Mouse (Mus musculus) limb, embryonic 11.5 days (tissue): ENCODE measurements around the gene Ccdc107. TPM values are rescaled to one million over a fixed set of nuclear protein-coding genes. Genes with fewer than 3 reads are reported as not detected.
A peak's percentile ranks its signal among the peaks of the same experiment; 100 is the strongest.

Experiments
- ATAC-seq: fragments of 200-750 bp; cut with Nextera tagmentation; 2 replicates; pipeline ENCODE4 v1.8.0; 2017; ENCODE audit warnings: low read depth; ENCODE audit not compliant: insufficient number of reproducible peaks, low FRiP score, low TSS enrichment
- DNase-seq: peaks from one replicate; pipeline ENCODE4 v3.0.0-alpha.2; 2015; ENCODE audit warnings: low spot score
- H3K27ac ChIP-seq: fragments of 300-500 bp; sonication (generic); replicated peaks from 2 replicates; pipeline ENCODE4 v1.5.1; 2014; ENCODE audit warnings: low read depth, mild to moderate bottlenecking, low read length
- H3K27me3 ChIP-seq: fragments of 300-500 bp; sonication (generic); 2 replicates; pipeline ENCODE4 v1.6.1; 2014; ENCODE audit warnings: mild to moderate bottlenecking, low read length, mixed read lengths; ENCODE audit not compliant: control insufficient read depth, insufficient read depth
- H3K36me3 ChIP-seq: fragments of 300-500 bp; sonication (generic); 2 replicates; pipeline ENCODE4 v1.6.1; 2014; ENCODE audit warnings: mild to moderate bottlenecking, low read length, moderate library complexity, mixed read lengths; ENCODE audit not compliant: control insufficient read depth, insufficient read depth
- H3K4me1 ChIP-seq: fragments of 300-500 bp; sonication (generic); 2 replicates; pipeline ENCODE4 v1.6.1; 2014; ENCODE audit warnings: low read length, mixed read lengths; ENCODE audit not compliant: control insufficient read depth, insufficient read depth
- H3K4me2 ChIP-seq: fragments of 300-500 bp; sonication (generic); 2 replicates; pipeline ENCODE4 v1.6.1; 2014; ENCODE audit warnings: low read depth, mild to moderate bottlenecking, moderate library complexity; ENCODE audit not compliant: severe bottlenecking
- H3K4me3 ChIP-seq: fragments of 300-500 bp; sonication (generic); 2 replicates; pipeline ENCODE4 v1.5.1; 2014; ENCODE audit warnings: low read depth, low read length
- H3K9ac ChIP-seq: fragments of 300-500 bp; sonication (generic); 2 replicates; pipeline ENCODE4 v1.6.1; 2014; ENCODE audit warnings: mild to moderate bottlenecking, low read length
- H3K9me3 ChIP-seq: fragments of 300-500 bp; sonication (generic); 2 replicates; pipeline ENCODE4 v1.6.1; 2016; ENCODE audit warnings: low read length; ENCODE audit not compliant: control insufficient read depth
- WGBS: fragments of 180-500 bp; shearing (Covaris S2); extraction: QIAGEN DNeasy Blood & Tissue Kit; methylation state at CpG from one replicate; pipeline ENCODE4 v1.1.7; 2014; 5-methylcytosine and 5-hydroxymethylcytosine counted together
- polyA plus RNA-seq: library from polyadenylated mRNA; unstranded; fragments of >200 nt; fragmentation: Nextera tagmentation; extraction: Ambion mirVana; gene quantifications from 2 replicates; pipeline ENCODE4 v1.2.1, GENCODE M21; 2014

Ccdc107 gene
- polyA plus RNA-seq, 1 experiment from 2014 or later: 58.9 TPM

DNA sequence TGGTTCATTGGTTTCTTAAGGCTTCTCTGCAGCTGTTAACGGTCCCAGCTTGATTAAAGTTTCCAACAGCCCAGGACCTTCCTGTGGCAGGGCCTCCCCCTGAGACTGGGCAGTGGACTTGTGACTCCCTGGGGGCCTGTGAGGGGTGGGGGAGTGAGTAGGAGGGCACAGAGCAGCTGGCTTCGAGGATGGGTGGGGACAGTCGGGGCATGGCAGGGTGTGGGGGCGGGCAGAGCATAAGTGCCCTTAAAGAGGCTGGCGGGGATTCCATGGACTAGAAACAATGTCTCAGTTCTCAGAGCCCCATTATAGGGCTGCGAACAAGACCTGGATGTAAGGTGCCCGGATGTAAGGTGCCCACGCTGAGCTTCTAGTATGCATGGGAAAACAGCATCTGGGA lies 35.6 kb upstream of the Ccdc107 start:
- peaks cover 30% of the 10 kb centered on the region for H3K27me3 ChIP-seq
- no peak overlapping the region for H3K4me3 ChIP-seq
- no peaks in the 10 kb centered on the region for H3K9me3 ChIP-seq
- no peak overlapping the region for H3K4me2 ChIP-seq
- DNase-seq: no peak
- H3K9ac ChIP-seq: no peak overlapping the region
- 21% methylated on average over 8 of the region's 8 CpGs for WGBS
- H3K4me1 ChIP-seq: no peaks in the 10 kb centered on the region
- H3K27ac ChIP-seq: no peak overlapping the region
- no peak for ATAC-seq
- H3K36me3 ChIP-seq: no peaks in the 10 kb centered on the region

- Histone ChIP-seq H3K9ac (no peak overlapping the region), H3K9me3 (no peaks in the 10 kb centered on the region), H3K27ac (no peak overlapping the region), H3K27me3 (no peaks in the 10 kb centered on the region), H3K4me1 (no peaks in the 10 kb centered on the region), H3K36me3 (no peaks in the 10 kb centered on the region), H3K4me2 (no peak overlapping the region), H3K4me3 (no peak overlapping the region)
- ATAC-seq: no peak
- 92% methylated on average over 5 of the region's 5 CpGs for WGBS
- no peak for DNase-seq
Measured at GRCm38 (mm10) chr4:43463102-43463501, 29.6 kb upstream of the Ccdc107 start.

DNA sequence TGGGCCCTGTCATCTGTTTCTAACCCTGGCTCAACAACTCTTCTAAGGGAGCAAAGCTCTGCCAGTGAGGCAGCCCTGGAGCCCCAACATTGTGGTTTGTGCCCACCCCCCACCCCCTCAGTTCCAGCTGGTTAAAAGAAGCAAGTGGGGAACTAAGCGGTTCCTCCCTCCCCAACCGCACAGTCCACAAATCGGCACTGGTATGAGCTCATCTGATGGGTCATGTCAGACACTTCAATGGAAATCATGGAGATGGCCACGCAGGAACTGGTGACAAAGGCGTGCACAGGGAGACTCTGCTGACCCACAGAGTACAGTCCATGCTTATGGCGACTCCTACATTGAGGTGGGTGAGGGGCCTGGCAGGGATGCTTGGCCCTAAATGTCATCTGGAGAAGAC lies 26.8 kb upstream of the Ccdc107 start:
- Histone ChIP-seq H3K4me1 (no peaks in the 10 kb centered on the region), H3K9ac (no peak overlapping the region), H3K9me3 (no peaks in the 10 kb centered on the region), H3K4me2 (no peak overlapping the region), H3K36me3 (no peaks in the 10 kb centered on the region), H3K27me3 (no peaks in the 10 kb centered on the region), H3K4me3 (no peak overlapping the region), H3K27ac (no peak overlapping the region)
- no peak for DNase-seq
- WGBS: 89% methylated on average over 6 of the region's 6 CpGs
- ATAC-seq: no peak

DNA sequence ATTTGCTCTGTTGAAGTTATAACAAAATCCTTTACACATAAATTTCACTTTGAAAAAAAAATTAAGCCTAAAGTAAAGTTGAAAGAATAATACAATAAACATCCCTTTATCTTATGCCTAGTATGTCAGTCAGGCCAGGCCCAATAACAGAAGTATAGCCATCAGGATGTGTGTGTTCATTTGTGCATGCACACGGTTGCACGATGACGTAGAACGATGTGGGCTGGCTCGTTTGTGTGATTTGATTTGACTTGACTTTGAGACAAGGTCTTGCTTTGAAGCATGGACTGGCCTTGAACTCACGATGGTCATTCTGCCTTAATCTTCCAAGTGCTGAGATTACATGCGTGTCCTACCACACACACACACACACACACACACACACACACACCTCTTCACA lies 25.8 kb upstream of the Ccdc107 start:
- WGBS: 87% methylated on average over 7 of the region's 7 CpGs

DNA sequence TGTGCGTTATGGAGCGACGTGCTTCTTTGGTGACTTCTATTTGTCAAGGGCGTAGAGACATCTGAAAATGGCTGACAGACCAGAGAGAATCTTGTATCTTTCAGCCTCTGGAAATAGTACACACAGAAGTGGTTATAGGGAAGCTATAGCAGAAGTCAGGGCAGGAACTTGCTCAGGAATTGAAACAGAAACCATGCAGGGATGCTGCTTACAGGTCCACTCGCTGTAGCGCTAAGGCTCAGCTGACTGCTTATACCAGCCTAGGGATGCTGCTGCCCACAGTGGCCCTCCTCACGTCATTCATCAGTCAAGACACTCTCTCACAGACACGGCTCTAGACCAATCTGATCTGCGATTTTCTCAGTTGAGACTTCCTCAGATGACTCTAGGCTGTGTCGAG lies 22.4 kb upstream of the Ccdc107 start:
- Histone ChIP-seq H3K4me2 (no peak overlapping the region), H3K4me3 (no peak overlapping the region), H3K27ac (no peak overlapping the region), H3K4me1 (no peaks in the 10 kb centered on the region), H3K9ac (no peak overlapping the region), H3K27me3 (no peaks in the 10 kb centered on the region), H3K9me3 (no peaks in the 10 kb centered on the region), H3K36me3 (no peaks in the 10 kb centered on the region)
- ATAC-seq (no peak), DNase-seq (no peak)
- 94% methylated on average over 10 of the region's 10 CpGs for WGBS

More for the DNA sequence above, 25.8 kb upstream of the Ccdc107 start:
- no peak overlapping the region for H3K4me3 ChIP-seq
- no peak for ATAC-seq
- no peak overlapping the region for H3K27ac ChIP-seq
- H3K9me3 ChIP-seq: no peaks in the 10 kb centered on the region
- H3K4me1 ChIP-seq: no peaks in the 10 kb centered on the region
- no peaks in the 10 kb centered on the region for H3K36me3 ChIP-seq
- H3K27me3 ChIP-seq: no peaks in the 10 kb centered on the region
- no peak overlapping the region for H3K9ac ChIP-seq
- no peak for DNase-seq
- H3K4me2 ChIP-seq: no peak overlapping the region

DNA sequence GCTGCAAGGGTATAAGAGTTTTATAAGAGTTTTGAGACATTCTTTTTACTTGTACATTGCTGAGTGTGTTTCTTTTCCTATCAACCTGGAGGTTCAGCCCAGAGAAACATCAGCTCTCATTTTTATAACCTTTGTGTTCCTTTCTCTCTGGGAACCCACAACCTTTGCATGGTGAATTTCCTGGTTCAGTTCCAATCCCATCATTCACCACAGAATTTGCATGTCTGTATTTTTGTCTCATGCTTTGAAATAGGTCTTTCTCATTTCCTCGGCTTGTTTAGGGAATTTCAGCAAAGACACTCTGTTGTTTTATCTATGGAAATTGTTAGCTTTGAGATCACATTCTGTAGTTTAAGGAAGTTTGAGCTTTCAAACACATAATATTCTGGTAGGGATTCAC lies 19.1 kb upstream of the Ccdc107 start:
- no peak overlapping the region for H3K4me2 ChIP-seq
- 84% methylated on average over 1 of the region's 1 CpGs for WGBS
- ATAC-seq: no peak

DNA sequence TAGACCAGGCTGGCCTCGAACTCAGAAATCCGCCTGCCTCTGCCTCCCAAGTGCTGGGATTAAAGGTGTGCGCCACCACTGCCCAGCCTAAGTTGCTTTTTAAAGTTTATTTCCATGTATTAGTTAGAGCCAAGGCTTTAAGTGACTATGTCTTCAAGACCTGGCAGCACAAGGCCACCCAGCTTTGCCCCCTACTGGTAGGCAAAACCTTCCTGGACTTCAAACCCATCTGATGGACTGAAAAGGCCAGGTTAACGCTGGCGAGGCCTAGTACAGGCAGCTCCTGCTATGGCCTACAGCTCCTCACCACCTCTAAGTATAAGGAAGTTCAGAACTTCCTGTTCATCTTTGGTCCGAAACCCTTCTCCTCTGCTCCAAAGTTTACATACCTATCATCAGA lies 16.1 kb upstream of the Ccdc107 start:
- no peak for DNase-seq
- H3K9me3 ChIP-seq: no peaks in the 10 kb centered on the region
- no peak overlapping the region for H3K4me3 ChIP-seq
- H3K4me2 ChIP-seq: no peak overlapping the region
- no peak for ATAC-seq
- H3K9ac ChIP-seq: no peak overlapping the region
- 87% methylated on average over 6 of the region's 6 CpGs for WGBS
- H3K36me3 ChIP-seq: no peaks in the 10 kb centered on the region
- no peaks in the 10 kb centered on the region for H3K4me1 ChIP-seq
- no peak overlapping the region for H3K27ac ChIP-seq
- no peaks in the 10 kb centered on the region for H3K27me3 ChIP-seq

More for the DNA sequence above, 19.1 kb upstream of the Ccdc107 start:
- no peaks in the 10 kb centered on the region for H3K9me3 ChIP-seq
- H3K27me3 ChIP-seq: no peaks in the 10 kb centered on the region
- no peak overlapping the region for H3K27ac ChIP-seq
- H3K9ac ChIP-seq: no peak overlapping the region
- no peak for DNase-seq
- no peaks in the 10 kb centered on the region for H3K4me1 ChIP-seq
- no peak overlapping the region for H3K4me3 ChIP-seq
- H3K36me3 ChIP-seq: no peaks in the 10 kb centered on the region

DNA sequence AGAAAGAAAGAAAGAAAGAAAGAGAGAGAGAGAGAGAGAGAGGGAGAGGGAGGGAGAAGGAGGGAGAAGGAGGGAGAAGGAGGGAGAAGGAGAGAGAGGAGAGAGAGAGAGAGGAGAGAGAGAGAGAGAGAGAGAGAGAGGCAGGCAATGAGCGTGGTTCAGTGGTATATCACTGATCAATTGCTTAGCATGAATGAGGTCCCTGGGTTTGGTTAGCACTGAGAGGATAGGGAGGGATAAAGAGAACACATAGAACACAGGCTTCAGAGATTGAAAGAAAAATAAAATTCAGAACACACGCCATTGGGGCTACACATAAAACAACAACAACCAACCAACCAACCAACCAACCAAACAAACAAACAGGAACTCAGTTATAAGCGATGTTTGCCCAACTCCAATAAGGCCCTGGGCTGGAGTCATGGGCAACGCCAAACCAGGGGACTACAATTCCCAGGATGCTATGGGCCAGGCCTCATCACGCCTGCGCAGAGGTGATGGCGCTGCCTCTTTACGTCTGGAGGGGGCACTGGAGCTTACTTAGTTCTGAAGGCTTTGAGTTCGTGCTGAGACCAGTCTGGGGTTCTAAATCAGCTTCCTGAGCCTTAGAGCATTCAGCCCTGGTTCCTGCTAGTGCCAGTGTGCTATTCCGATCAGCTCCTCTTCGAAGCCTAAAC lies 14.7 kb upstream of the Ccdc107 start:
- peak; percentile 78 for ATAC-seq
- Histone ChIP-seq H3K4me3 (no peak overlapping the region), H3K4me1 (no peaks in the 10 kb centered on the region), H3K27me3 (no peaks in the 10 kb centered on the region), H3K4me2 (peak overlapping the region; percentile 11; the same call in 1 of the 2 replicates), H3K9ac (no peak overlapping the region), H3K27ac (no peak overlapping the region), H3K36me3 (no peaks in the 10 kb centered on the region), H3K9me3 (no peaks in the 10 kb centered on the region)
- 21% methylated on average over 11 of the region's 11 CpGs for WGBS
- DNase-seq: peak; percentile 85

- H3K9me3 ChIP-seq: no peaks in the 10 kb centered on the region
- no peak for DNase-seq
- H3K4me1 ChIP-seq: no peaks in the 10 kb centered on the region
- no peak for ATAC-seq
- 53% methylated on average over 8 of the region's 8 CpGs for WGBS
- H3K27ac ChIP-seq: no peak overlapping the region
- H3K36me3 ChIP-seq: no peaks in the 10 kb centered on the region
- no peak overlapping the region for H3K4me3 ChIP-seq
- no peak overlapping the region for H3K9ac ChIP-seq
- H3K27me3 ChIP-seq: no peaks in the 10 kb centered on the region
- H3K4me2 ChIP-seq: peak overlapping the region; percentile 11; the same call in 1 of the 2 replicates
Measured at GRCm38 (mm10) chr4:43478534-43478858, 14.2 kb upstream of the Ccdc107 start.
